ENCODE assay signal across 7 mouse cellular contexts in the genomic region with DNA sequence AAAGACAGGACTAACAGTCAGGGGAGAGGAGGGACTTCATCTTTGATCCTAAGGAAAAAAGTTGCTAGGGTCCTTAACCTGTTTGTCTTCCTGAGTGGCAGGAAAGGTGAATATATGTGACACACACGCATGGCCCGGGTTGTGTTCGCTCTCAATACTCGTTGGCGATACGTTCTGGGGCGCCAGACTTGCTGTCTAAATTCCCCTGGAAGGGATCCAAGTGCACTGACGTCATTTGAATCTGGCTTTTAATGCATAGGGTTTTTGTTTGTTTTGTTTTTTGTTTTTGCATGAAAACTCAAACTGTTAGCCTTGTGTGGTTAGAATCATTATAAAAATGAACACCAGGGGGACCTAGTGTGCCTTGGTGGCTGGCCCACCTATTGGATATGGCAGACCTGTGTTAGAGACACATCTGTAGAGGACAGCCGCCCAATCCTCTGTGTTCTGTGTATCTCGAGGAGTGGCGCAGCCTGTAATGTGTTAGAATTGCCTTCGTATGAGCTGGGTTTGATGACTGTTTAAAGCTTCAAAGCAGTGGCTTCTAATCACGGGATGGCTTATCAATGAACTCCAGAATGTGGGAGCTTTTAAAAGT. TPM values are rescaled to one million over a fixed set of nuclear protein-coding genes. Genes with fewer than 3 reads are reported as not detected.
DNase-seq lines count a peak whose midpoint lies in the region; ATAC-seq lines count a peak whose summit lies in the region.

No protein-coding gene starts in this region.

- H3K9ac ChIP-seq in embryonic facial prominence, embryonic 12.5 days, result no peak overlapping the region

- H3K27ac ChIP-seq in embryonic facial prominence, embryonic 12.5 days, result no peak overlapping the region

- H3K4me2 ChIP-seq in embryonic facial prominence, embryonic 12.5 days (replicated peaks), result no peak overlapping the region

- 52% methylated on average over 13 of the region's 13 CpGs for WGBS in embryonic facial prominence, embryonic 12.5 days

- H3K36me3 ChIP-seq in embryonic facial prominence, embryonic 12.5 days, result no peaks in the 10 kb centered on the region

- no peak overlapping the region for H3K4me3 ChIP-seq in embryonic facial prominence, embryonic 12.5 days

- peak; percentile 64; the same call in 1 of the 2 replicates for ATAC-seq in embryonic facial prominence, embryonic 12.5 days (ENCODE audit: insufficient number of reproducible peaks, insufficient read depth, low FRiP score, low TSS enrichment)
- ATAC-seq in inflammation-experienced regulatory T-cells, adult 6 months, result peak; percentile 63

- peaks cover 4% of the 10 kb centered on the region for H3K27me3 ChIP-seq in embryonic facial prominence, embryonic 12.5 days

- peak; percentile 17 for DNase-seq in ovary, postnatal 14 days (ENCODE audit: low spot score)
- no peak for DNase-seq in ovary, adult 18-20 months (ENCODE audit: low spot score)
- DNase-seq in ZHBTc4 (ENCODE audit: low read depth, low spot score), result peak; percentile 73
- DNase-seq in lung, postnatal 36 days, result peak; percentile 72
- no peak for DNase-seq in urinary bladder, postnatal 14 days (ENCODE audit: low spot score)

- no peaks in the 10 kb centered on the region for H3K9me3 ChIP-seq in embryonic facial prominence, embryonic 12.5 days

- no peaks in the 10 kb centered on the region; the same call in 1 of the 2 replicates for H3K4me1 ChIP-seq in embryonic facial prominence, embryonic 12.5 days

RNA-seq across cellular contexts. Expression of gene Amz2, which starts 19.8 kb away (rescaled TPM):
- polyA plus RNA-seq in embryonic facial prominence, embryonic 12.5 days (2016; fragmentation: Nextera tagmentation; extraction: Ambion mirVana), result 44.4 and 48.5 TPM in 2 replicates
- 10 to 100 TPM; 44.8 to 49.1 (median 46.0) TPM for polyA plus RNA-seq in inflammation-experienced regulatory T-cells, adult 6 months (2017; shearing (Covaris generic))

RNA-seq across cellular contexts. Expression of gene Arsg, which starts 27.6 kb away (rescaled TPM):
- polyA plus RNA-seq in embryonic facial prominence, embryonic 12.5 days (2016; fragmentation: Nextera tagmentation; extraction: Ambion mirVana), result 2.4 and 2.7 TPM in 2 replicates
- polyA plus RNA-seq in inflammation-experienced regulatory T-cells, adult 6 months (2017; shearing (Covaris generic)), result 1 to 10 TPM; 1.8 to 8.0 (median 4.6) TPM

RNA-seq across cellular contexts. Expression of gene Slc16a6, which starts 27.9 kb away (rescaled TPM):
- polyA plus RNA-seq in embryonic facial prominence, embryonic 12.5 days (2016; fragmentation: Nextera tagmentation; extraction: Ambion mirVana), result 3.5 and 3.7 TPM in 2 replicates
- polyA plus RNA-seq in inflammation-experienced regulatory T-cells, adult 6 months (2017; shearing (Covaris generic)), result 10 to 100 TPM; 22.4 to 30.5 (median 26.4) TPM

RNA-seq across cellular contexts. Expression of gene 9930022D16Rik, which starts 31.8 kb away (rescaled TPM):
- not detected in 2 replicates for polyA plus RNA-seq in embryonic facial prominence, embryonic 12.5 days (2016; fragmentation: Nextera tagmentation; extraction: Ambion mirVana)
- under 1 TPM; 0.28 to 0.39 (median 0.36) TPM for polyA plus RNA-seq in inflammation-experienced regulatory T-cells, adult 6 months (2017; shearing (Covaris generic))

Comparison
In these comparisons a context has a peak if more than half of its experiments do, and no peak if none do; other contexts are left out.
1. DNase-seq: peak in ovary, postnatal 14 days (single experiment), ZHBTc4 (single experiment) and lung, postnatal 36 days (single experiment); none in ovary, adult 18-20 months (single experiment) and urinary bladder, postnatal 14 days (single experiment).